Mouse (Mus musculus) hindbrain, embryonic 16.5 days (tissue): ENCODE measurements around the gene Kcnrg. TPM values are rescaled to one million over a fixed set of nuclear protein-coding genes. Genes with fewer than 3 reads are reported as not detected.
"Not testable (repeated sequence)": the region's sequence is repeated elsewhere in the genome, so short reads cannot be mapped to it uniquely, and the experiment has no call there.

Experiments
- ATAC-seq: fragments of 200-750 bp; cut with Nextera tagmentation; 2 replicates; pipeline ENCODE4 v1.8.0; 2017; ENCODE audit warnings: moderate TSS enrichment, moderate library complexity
- H3K27ac ChIP-seq: fragments of 300-500 bp; sonication (generic); 2 replicates; pipeline ENCODE4 v1.5.1; 2014; ENCODE audit warnings: low read depth, mild to moderate bottlenecking, control low read depth, low read length, moderate library complexity
- H3K27me3 ChIP-seq: fragments of 300-500 bp; sonication (generic); replicated peaks from 2 replicates; pipeline ENCODE4 v1.6.1; 2014; ENCODE audit warnings: low read length; ENCODE audit not compliant: control insufficient read depth, insufficient read depth
- H3K36me3 ChIP-seq: fragments of 300-500 bp; sonication (generic); 2 replicates; pipeline ENCODE4 v1.6.1; 2014; ENCODE audit warnings: mild to moderate bottlenecking, low read length, moderate library complexity, mixed read lengths; ENCODE audit not compliant: control insufficient read depth, insufficient read depth
- H3K4me1 ChIP-seq: fragments of 300-500 bp; sonication (generic); 2 replicates; pipeline ENCODE4 v1.6.1; 2014; ENCODE audit warnings: low read depth, low read length; ENCODE audit not compliant: control insufficient read depth, insufficient read depth
- H3K4me2 ChIP-seq: fragments of 300-500 bp; sonication (generic); 2 replicates; pipeline ENCODE4 v1.6.1; 2014; ENCODE audit warnings: mild to moderate bottlenecking, low read length, control low read depth, moderate library complexity
- H3K4me3 ChIP-seq: fragments of 300-500 bp; sonication (generic); 2 replicates; pipeline ENCODE4 v1.5.1; 2014; ENCODE audit warnings: mild to moderate bottlenecking, low read length, control low read depth, moderate library complexity
- H3K9ac ChIP-seq: fragments of 300-500 bp; sonication (generic); 2 replicates; pipeline ENCODE4 v1.6.1; 2014; ENCODE audit warnings: low read depth, mild to moderate bottlenecking, control low read depth, low read length, moderate library complexity
- H3K9me3 ChIP-seq: fragments of 300-500 bp; sonication (generic); 2 replicates; pipeline ENCODE4 v1.6.1; 2014; ENCODE audit warnings: mild to moderate bottlenecking, low read length, moderate library complexity; ENCODE audit not compliant: control insufficient read depth
- WGBS: fragments of 180-500 bp; shearing (Covaris S2); extraction: QIAGEN DNeasy Blood & Tissue Kit; methylation state at CpG from one replicate; pipeline ENCODE4 v1.1.7; 2014; 5-methylcytosine and 5-hydroxymethylcytosine counted together
- polyA plus RNA-seq: library from polyadenylated mRNA; unstranded; fragments of >200 nt; fragmentation: Nextera tagmentation; extraction: Ambion mirVana; gene quantifications from 2 replicates; pipeline ENCODE4 v1.2.1, GENCODE M21; 2015

Gene Kcnrg
- polyA plus RNA-seq, result 2.6 and 2.7 TPM in 2 replicates

GRCm38 (mm10) chr14:61607157-61607556, at the start of gene Kcnrg:
TSS of gene Kcnrg (plus strand) at chr14:61607457.
- peaks cover 22% of the 10 kb centered on the region for H3K36me3 ChIP-seq
- H3K4me1 ChIP-seq, result no peaks in the 10 kb centered on the region
- H3K9ac ChIP-seq, result no peak within 1 kb of the TSS
- H3K4me2 ChIP-seq, result no peak within 1 kb of the TSS
- WGBS, result 87% methylated on average over 3 of the region's 3 CpGs
- no peaks in the 10 kb centered on the region for H3K9me3 ChIP-seq
- H3K27ac ChIP-seq, result no peak within 1 kb of the TSS
- H3K27me3 ChIP-seq, result no peaks in the 10 kb centered on the region
- no peak for ATAC-seq
- H3K4me3 ChIP-seq, result no peak within 1 kb of the TSS

- WGBS, result 91% methylated on average over 6 of the region's 6 CpGs
- no peak overlapping the region for H3K4me3 ChIP-seq
- no peak overlapping the region for H3K9ac ChIP-seq
- H3K36me3 ChIP-seq, result no peaks in the 10 kb centered on the region
- H3K4me1 ChIP-seq, result no peaks in the 10 kb centered on the region
- H3K4me2 ChIP-seq, result no peak overlapping the region
- no peaks in the 10 kb centered on the region for H3K9me3 ChIP-seq
- no peaks in the 10 kb centered on the region for H3K27me3 ChIP-seq
- no peak for ATAC-seq
- H3K27ac ChIP-seq, result no peak overlapping the region
Measured at GRCm38 (mm10) chr14:61558901-61559300, 48.4 kb upstream of the Kcnrg start.

GRCm38 (mm10) chr14:61559856-61560255, 47.4 kb upstream of the Kcnrg start:
- H3K27me3 ChIP-seq, result no peaks in the 10 kb centered on the region
- no peak overlapping the region for H3K4me3 ChIP-seq
- no peak overlapping the region for H3K4me2 ChIP-seq
- no peaks in the 10 kb centered on the region for H3K36me3 ChIP-seq
- H3K9me3 ChIP-seq, result no peaks in the 10 kb centered on the region
- no peaks in the 10 kb centered on the region for H3K4me1 ChIP-seq
- no peak for ATAC-seq
- WGBS, result 76% methylated on average over 3 of the region's 3 CpGs
- no peak overlapping the region for H3K9ac ChIP-seq
- H3K27ac ChIP-seq, result no peak overlapping the region

GRCm38 (mm10) chr14:61566211-61566610, 41.0 kb upstream of the Kcnrg start:
- 96% methylated on average over 4 of the region's 4 CpGs for WGBS
- ATAC-seq, H3K27me3 ChIP-seq: not testable (repeated sequence)

GRCm38 (mm10) chr14:61569344-61569743, 37.9 kb upstream of the Kcnrg start:
- Histone ChIP-seq H3K36me3 (no peaks in the 10 kb centered on the region), H3K9me3 (no peaks in the 10 kb centered on the region), H3K27me3 (no peaks in the 10 kb centered on the region), H3K9ac (no peak overlapping the region), H3K4me3 (no peak overlapping the region), H3K27ac (no peak overlapping the region), H3K4me1 (no peaks in the 10 kb centered on the region), H3K4me2 (no peak overlapping the region)
- 73% methylated on average over 2 of the region's 2 CpGs for WGBS
- no peak for ATAC-seq

More at GRCm38 (mm10) chr14:61566211-61566610, 41.0 kb upstream of the Kcnrg start:
- not testable (repeated sequence) for H3K9me3 ChIP-seq, H3K27ac ChIP-seq, H3K4me3 ChIP-seq, H3K4me1 ChIP-seq, H3K4me2 ChIP-seq, H3K9ac ChIP-seq, H3K36me3 ChIP-seq

- H3K27me3 ChIP-seq, result no peaks in the 10 kb centered on the region
- 11% methylated on average over 4 of the region's 4 CpGs for WGBS
- no peak for ATAC-seq
- H3K4me2 ChIP-seq, result no peak overlapping the region
- H3K27ac ChIP-seq, result no peak overlapping the region
- H3K9ac ChIP-seq, result no peak overlapping the region
- H3K4me1 ChIP-seq, result no peaks in the 10 kb centered on the region
- no peak overlapping the region for H3K4me3 ChIP-seq
- no peaks in the 10 kb centered on the region for H3K9me3 ChIP-seq
- H3K36me3 ChIP-seq, result no peaks in the 10 kb centered on the region
Measured at GRCm38 (mm10) chr14:61571366-61571765, 35.9 kb upstream of the Kcnrg start.

GRCm38 (mm10) chr14:61572131-61572530, 35.1 kb upstream of the Kcnrg start:
- 69% methylated on average over 2 of the region's 2 CpGs for WGBS
- H3K4me1 ChIP-seq, result no peaks in the 10 kb centered on the region
- no peak overlapping the region for H3K27ac ChIP-seq
- no peaks in the 10 kb centered on the region for H3K9me3 ChIP-seq
- H3K36me3 ChIP-seq, result no peaks in the 10 kb centered on the region
- H3K9ac ChIP-seq, result no peak overlapping the region
- H3K4me3 ChIP-seq, result no peak overlapping the region
- ATAC-seq, result no peak
- H3K27me3 ChIP-seq, result no peaks in the 10 kb centered on the region
- H3K4me2 ChIP-seq, result no peak overlapping the region

GRCm38 (mm10) chr14:61575066-61575465, 32.2 kb upstream of the Kcnrg start:
- Histone ChIP-seq H3K4me2 (no peak overlapping the region), H3K36me3 (no peaks in the 10 kb centered on the region), H3K27ac (no peak overlapping the region), H3K4me3 (no peak overlapping the region), H3K9me3 (no peaks in the 10 kb centered on the region), H3K27me3 (no peaks in the 10 kb centered on the region), H3K9ac (no peak overlapping the region), H3K4me1 (no peaks in the 10 kb centered on the region)
- 89% methylated on average over 10 of the region's 10 CpGs for WGBS
- ATAC-seq, result no peak

- no peak overlapping the region for H3K4me2 ChIP-seq
- no peak overlapping the region for H3K27ac ChIP-seq
- WGBS, result 90% methylated on average over 8 of the region's 8 CpGs
- no peaks in the 10 kb centered on the region for H3K9me3 ChIP-seq
- no peaks in the 10 kb centered on the region for H3K27me3 ChIP-seq
- no peaks in the 10 kb centered on the region for H3K4me1 ChIP-seq
- ATAC-seq, result no peak
- H3K36me3 ChIP-seq, result no peaks in the 10 kb centered on the region
- H3K9ac ChIP-seq, result no peak overlapping the region
- no peak overlapping the region for H3K4me3 ChIP-seq
Measured at GRCm38 (mm10) chr14:61575941-61576340, 31.3 kb upstream of the Kcnrg start.
